Mouse (Mus musculus) ES-E14 (cell line): Measurements from ENCODE around the gene Pmm1. TPM values are rescaled to one million over a fixed set of nuclear protein-coding genes. Genes with fewer than 3 reads are reported as not detected.
"Not testable (repeated sequence)": the region's sequence is repeated elsewhere in the genome, so short reads cannot be mapped to it uniquely, and the experiment has no call there.

ENCODE experiments used
- DNase-seq: peaks from one replicate; pipeline ENCODE4 v3.0.0-alpha.2; 2013; ENCODE audit warnings: low read depth, low spot score
- H3K27ac ChIP-seq: 2 replicates; pipeline ENCODE4 v1.5.1; 2012; ENCODE audit warnings: low read depth, mild to moderate bottlenecking, low read length, moderate library complexity, mixed read lengths; ENCODE audit not compliant: poor library complexity, insufficient read depth, severe bottlenecking
- H3K36me3 ChIP-seq: 2 replicates; pipeline ENCODE4 v1.6.1; 2012; ENCODE audit warnings: mild to moderate bottlenecking, low read length, moderate library complexity, mixed read lengths; ENCODE audit not compliant: control insufficient read depth, poor library complexity, insufficient read depth, severe bottlenecking
- H3K4me1 ChIP-seq, 2 experiments: fragments of 150-350 bp in 1 of 2; sonication (generic) in 1 of 2; 2 replicates each; pipeline ENCODE4 v1.6.1; 2012; ENCODE audit warnings: low read length in 2 of 2, mild to moderate bottlenecking in 1 of 2, mixed read lengths in 1 of 2; ENCODE audit not compliant: control insufficient read depth in 2 of 2, insufficient read depth in 2 of 2, poor library complexity in 1 of 2
- H3K4me3 ChIP-seq, 2 experiments: fragments of 150-350 bp in 1 of 2; sonication (generic) in 1 of 2; 2 replicates each; pipeline ENCODE4 v1.5.1; 2012; ENCODE audit warnings: low read length in 2 of 2, low read depth in 1 of 2, mild to moderate bottlenecking in 1 of 2, mixed read lengths in 1 of 2; ENCODE audit not compliant: insufficient read depth in 1 of 2, poor library complexity in 1 of 2, severe bottlenecking in 1 of 2
- H3K9ac ChIP-seq: 2 replicates; pipeline ENCODE4 v1.6.1; 2012; ENCODE audit warnings: low read depth, mild to moderate bottlenecking, low read length, mixed read lengths; ENCODE audit not compliant: poor library complexity, insufficient read depth, severe bottlenecking
- H3K9me3 ChIP-seq: fragments of 150-350 bp; sonication (generic); 2 replicates; pipeline ENCODE4 v1.6.1; 2012; ENCODE audit warnings: low read depth, mild to moderate bottlenecking, low read length; ENCODE audit not compliant: control insufficient read depth, insufficient read depth
- CHD2 ChIP-seq: IDR thresholded peaks from 2 replicates; pipeline ENCODE4 v1.6.1; 2014; ENCODE audit warnings: mild to moderate bottlenecking, low read depth, low read length, inconsistent platforms
- HCFC1 ChIP-seq: IDR thresholded peaks from 2 replicates; pipeline ENCODE4 v1.6.1; 2012; ENCODE audit warnings: low read length, inconsistent platforms, borderline replicate concordance; ENCODE audit not compliant: insufficient read depth
- MAFK ChIP-seq: IDR thresholded peaks from 2 replicates; pipeline ENCODE4 v1.6.1; 2014; ENCODE audit warnings: mild to moderate bottlenecking, low read depth, low read length, inconsistent platforms; ENCODE audit not compliant: insufficient read depth
- ZC3H11A ChIP-seq: IDR thresholded peaks from 2 replicates; pipeline ENCODE4 v1.6.1; 2012; ENCODE audit warnings: low read depth, mild to moderate bottlenecking, inconsistent platforms, low read length, borderline replicate concordance
- ZNF384 ChIP-seq: IDR thresholded peaks from 2 replicates; pipeline ENCODE4 v1.6.1; 2012; ENCODE audit warnings: low read depth, low read length, inconsistent platforms
- in situ Hi-C, 2 experiments: fragments of 600-800 bp; cut with MboI; formaldehyde crosslinking; loops; one replicate each; pipeline ENCODE4 v1.15.1; 2025; ENCODE audit warnings: low sequenced_read_pairs in 2 of 2, inconsistent platforms in 1 of 2; ENCODE audit not compliant: unreplicated experiment in 2 of 2
- total RNA-seq: library from RNA; depleted of rRNA; stranded (reverse); fragments of 300-350 nt; gene quantifications from 2 replicates; pipeline ENCODE4 v1.2.3, GENCODE M21; 2012

Pmm1 gene
- total RNA-seq, 1 experiment, result 299 TPM

DNA sequence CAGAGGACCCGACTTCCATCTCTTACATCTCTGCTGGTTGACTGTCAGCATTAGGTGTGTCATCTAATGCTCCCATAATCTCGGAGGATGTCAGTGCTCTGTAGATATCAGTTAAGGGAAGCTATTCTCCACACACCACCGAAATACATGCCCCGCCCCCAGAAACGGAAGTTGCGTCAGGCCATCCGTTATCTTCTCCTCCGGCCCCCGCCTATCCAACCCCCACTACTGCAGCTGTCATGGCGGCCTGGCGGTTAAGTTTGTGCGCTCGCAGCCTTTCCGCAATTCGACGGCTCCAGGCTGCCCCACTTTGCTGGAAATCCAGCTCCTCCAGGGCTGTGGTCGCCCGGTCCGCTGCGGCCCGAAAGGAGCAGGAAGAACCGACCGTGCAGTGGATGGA is 19.6 kb upstream of the Pmm1 start, which contains the start of gene 1700029P11Rik:
Gene 1700029P11Rik, plus strand, starts transcription at position 220 of the 400 bp plus-strand sequence.
- H3K36me3 ChIP-seq, result no peaks in the 10 kb centered on the region
- in situ Hi-C loops, result no loop called here
- DNase-seq, result no peak
- TF ChIP-seq ZNF384, result no peak
- no peak for TF ChIP-seq ZC3H11A
- no peak for TF ChIP-seq CHD2
- TF ChIP-seq MAFK, result no peak
- TF ChIP-seq HCFC1, result no peak
- H3K4me1 ChIP-seq, result no peaks in the 10 kb centered on the region
- peak within 1 kb of the TSS; percentile 57 to 58 for H3K4me3 ChIP-seq
- peak within 1 kb of the TSS; percentile 57; the same call in 1 of the 2 replicates for H3K27ac ChIP-seq
- peak within 1 kb of the TSS; percentile 76 for H3K9ac ChIP-seq
- peaks cover 3% of the 10 kb centered on the region; the same call in 1 of the 2 replicates for H3K9me3 ChIP-seq

DNA sequence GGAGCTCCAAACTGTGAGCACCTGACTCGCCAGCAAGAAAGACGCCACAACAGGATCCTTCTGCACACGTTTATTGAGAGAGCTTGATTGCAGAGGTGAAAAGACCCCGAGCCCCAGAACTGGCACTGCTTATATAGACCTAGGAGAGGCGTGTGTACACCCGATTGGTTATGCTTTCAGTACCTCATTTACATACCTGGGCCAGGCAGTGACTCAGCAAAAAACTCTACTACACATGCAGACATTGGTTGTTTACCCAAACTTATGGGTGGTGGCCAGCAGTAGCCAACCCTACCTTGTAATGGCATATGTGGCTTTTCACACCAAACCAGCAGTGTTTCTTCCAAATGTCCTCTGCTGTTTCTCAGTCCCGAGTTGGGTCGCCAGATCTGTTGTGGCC is 14.4 kb upstream of the Pmm1 start:
- peak overlapping the region; percentile 76 for H3K27ac ChIP-seq
- TF ChIP-seq MAFK, result peak; percentile 87
- H3K36me3 ChIP-seq, H3K4me1 ChIP-seq, H3K9ac ChIP-seq, DNase-seq, H3K4me3 ChIP-seq, in situ Hi-C loops: not testable (repeated sequence)
- H3K9me3 ChIP-seq, result peaks cover 12% of the 10 kb centered on the region

DNA sequence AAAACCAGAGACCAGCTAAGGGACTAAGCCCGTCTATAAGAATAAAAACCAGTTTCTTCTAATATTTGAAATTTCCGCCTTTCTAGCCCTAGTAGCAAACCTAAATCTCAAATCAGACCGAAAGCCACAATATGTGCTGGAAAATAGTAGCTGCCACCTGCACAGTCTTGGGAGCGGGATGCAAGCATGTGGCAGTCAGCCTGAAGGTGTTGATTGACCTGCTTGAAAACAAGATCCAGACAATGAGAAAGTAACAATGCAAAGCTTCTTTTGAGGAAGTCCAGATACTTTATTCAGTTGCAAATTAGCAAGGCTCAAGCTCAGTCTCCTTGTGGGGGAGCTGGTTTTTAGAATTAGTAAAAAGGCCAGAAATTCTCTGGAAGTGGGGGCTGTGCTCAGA is 9.8 kb upstream of the Pmm1 start:
- H3K4me3 ChIP-seq, H3K36me3 ChIP-seq, H3K9ac ChIP-seq, DNase-seq, H3K9me3 ChIP-seq, in situ Hi-C loops: not testable (repeated sequence)
- Histone ChIP-seq H3K27ac (peak overlapping the region; percentile 90; the same call in 1 of the 2 replicates), H3K4me1 (peaks cover 4 to 13% of the 10 kb centered on the region in 2 experiments; a peak in 1 of 4 replicates)

- H3K4me1 ChIP-seq, result peaks cover 4 to 13% of the 10 kb centered on the region in 2 experiments; a peak in 1 of 4 replicates
- H3K4me3 ChIP-seq, in situ Hi-C loops, H3K9ac ChIP-seq, H3K9me3 ChIP-seq, H3K36me3 ChIP-seq, DNase-seq: not testable (repeated sequence)
- peak overlapping the region; percentile 90 for H3K27ac ChIP-seq
These were observed 8.9 kb upstream of the Pmm1 start for GRCm38 (mm10) chr15:81969635-81970034.

DNA sequence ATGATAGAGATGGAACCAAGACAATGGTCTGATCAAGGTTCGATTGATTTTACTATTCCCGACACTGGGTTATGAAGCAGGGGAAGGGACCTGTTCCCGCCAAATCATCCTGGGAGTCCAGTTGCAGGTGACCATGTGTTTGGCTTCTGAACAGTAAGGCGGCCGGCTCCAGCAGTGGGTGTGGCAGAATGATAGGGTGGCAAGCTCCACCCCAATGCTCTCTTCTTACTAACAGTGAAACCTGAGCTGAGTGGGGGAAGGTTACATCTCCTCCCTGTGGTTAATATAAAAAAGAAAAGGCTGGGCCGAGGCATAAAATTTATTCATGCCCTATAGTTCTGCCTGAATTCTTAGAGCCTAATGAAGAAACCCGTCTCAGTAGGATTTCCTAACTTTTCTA is 8.4 kb upstream of the Pmm1 start:
- Histone ChIP-seq H3K36me3 (no peaks in the 10 kb centered on the region), H3K9me3 (peaks cover 8% of the 10 kb centered on the region), H3K27ac (peak overlapping the region; percentile 95), H3K4me3 (no peak overlapping the region), H3K9ac (peak overlapping the region; percentile 10; the same call in 1 of the 2 replicates), H3K4me1 (peaks cover 4 to 13% of the 10 kb centered on the region in 2 experiments; a peak in 1 of 4 replicates)
- in situ Hi-C loops, result no loop called here
- peak; percentile 69 for DNase-seq
- TF ChIP-seq CHD2 (no peak), ZNF384 (no peak)
